Mouse (Mus musculus) neural tube, embryonic 15.5 days (tissue): Measurements from ENCODE around the gene Cdc34b. TPM values are rescaled to one million over a fixed set of nuclear protein-coding genes. Genes with fewer than 3 reads are reported as not detected.
"Not testable (repeated sequence)": the region's sequence is repeated elsewhere in the genome, so short reads cannot be mapped to it uniquely, and the experiment has no call there.

Experiments used
- ATAC-seq: fragments of 200-750 bp; cut with Nextera tagmentation; 2 replicates; pipeline ENCODE4 v1.8.0; 2017; ENCODE audit warnings: mild to moderate bottlenecking, moderate TSS enrichment, moderate library complexity; ENCODE audit not compliant: low FRiP score
- H3K27ac ChIP-seq: fragments of 300-500 bp; sonication (generic); replicated peaks from 2 replicates; pipeline ENCODE4 v1.5.1; 2015; ENCODE audit warnings: mild to moderate bottlenecking, inconsistent platforms
- H3K27me3 ChIP-seq: fragments of 300-500 bp; sonication (generic); replicated peaks from 2 replicates; pipeline ENCODE4 v1.6.1; 2015; ENCODE audit warnings: inconsistent platforms
- H3K36me3 ChIP-seq: fragments of 300-500 bp; sonication (generic); 2 replicates; pipeline ENCODE4 v1.6.1; 2015; ENCODE audit warnings: inconsistent platforms
- H3K4me1 ChIP-seq: fragments of 300-500 bp; sonication (generic); 2 replicates; pipeline ENCODE4 v1.6.1; 2015; ENCODE audit warnings: inconsistent platforms
- H3K4me2 ChIP-seq: fragments of 300-500 bp; sonication (generic); 2 replicates; pipeline ENCODE4 v1.6.1; 2015; ENCODE audit warnings: inconsistent platforms, mild to moderate bottlenecking, moderate library complexity
- H3K4me3 ChIP-seq: fragments of 300-500 bp; sonication (generic); replicated peaks from 2 replicates; pipeline ENCODE4 v1.5.1; 2015; ENCODE audit warnings: mild to moderate bottlenecking, inconsistent platforms
- H3K9ac ChIP-seq: fragments of 300-500 bp; sonication (generic); replicated peaks from 2 replicates; pipeline ENCODE4 v1.6.1; 2015; ENCODE audit warnings: mild to moderate bottlenecking, inconsistent platforms
- H3K9me3 ChIP-seq: fragments of 300-500 bp; sonication (generic); replicated peaks from 2 replicates; pipeline ENCODE4 v1.6.1; 2016; ENCODE audit warnings: inconsistent platforms
- WGBS: fragments of 180-500 bp; shearing (Covaris S2); methylation state at CpG from one replicate; pipeline ENCODE4 v1.1.7; 2015; ENCODE audit warnings: mixed read lengths; 5-methylcytosine and 5-hydroxymethylcytosine counted together
- polyA plus RNA-seq: library from polyadenylated mRNA; unstranded; fragments of >200 nt; fragmentation: Nextera tagmentation; extraction: Ambion mirVana; gene quantifications from 2 replicates; pipeline ENCODE4 v1.2.1, GENCODE M21; 2015

The Cdc34b gene
- not detected in 2 replicates for polyA plus RNA-seq

GRCm38 (mm10) chr11:94741732-94742272, at the start of gene Cdc34b:
Cdc34b (plus strand) TSS chr11:94741782.
- H3K4me1 ChIP-seq: no peaks in the 10 kb centered on the region
- H3K27ac ChIP-seq: no peak within 1 kb of the TSS
- no peaks in the 10 kb centered on the region for H3K27me3 ChIP-seq
- H3K4me3 ChIP-seq: no peak within 1 kb of the TSS
- H3K4me2 ChIP-seq: no peak within 1 kb of the TSS
- 83% methylated on average over 29 of the region's 29 CpGs for WGBS
- no peaks in the 10 kb centered on the region for H3K36me3 ChIP-seq
- H3K9me3 ChIP-seq: no peaks in the 10 kb centered on the region
- no peak for ATAC-seq
- no peak within 1 kb of the TSS for H3K9ac ChIP-seq

GRCm38 (mm10) chr11:94692502-94692901, 49.1 kb upstream of the Cdc34b start:
- not testable (repeated sequence) for H3K9me3 ChIP-seq, H3K27ac ChIP-seq, H3K4me2 ChIP-seq, H3K4me1 ChIP-seq, ATAC-seq, H3K27me3 ChIP-seq, H3K4me3 ChIP-seq, H3K9ac ChIP-seq, H3K36me3 ChIP-seq

GRCm38 (mm10) chr11:94695508-94695907, 46.1 kb upstream of the Cdc34b start:
- WGBS: 86% methylated on average over 6 of the region's 6 CpGs
- H3K9ac ChIP-seq: no peak overlapping the region
- no peaks in the 10 kb centered on the region for H3K36me3 ChIP-seq
- no peak overlapping the region for H3K4me3 ChIP-seq
- no peaks in the 10 kb centered on the region for H3K27me3 ChIP-seq
- H3K4me1 ChIP-seq: no peaks in the 10 kb centered on the region
- H3K9me3 ChIP-seq: no peaks in the 10 kb centered on the region
- no peak for ATAC-seq
- H3K4me2 ChIP-seq: no peak overlapping the region
- no peak overlapping the region for H3K27ac ChIP-seq

- no peak overlapping the region for H3K9ac ChIP-seq
- no peak overlapping the region for H3K4me3 ChIP-seq
- H3K36me3 ChIP-seq: no peaks in the 10 kb centered on the region
- WGBS: 98% methylated on average over 2 of the region's 2 CpGs
- no peak for ATAC-seq
- H3K27me3 ChIP-seq: no peaks in the 10 kb centered on the region
- no peak overlapping the region for H3K27ac ChIP-seq
- no peaks in the 10 kb centered on the region for H3K9me3 ChIP-seq
- no peak overlapping the region for H3K4me2 ChIP-seq
- H3K4me1 ChIP-seq: peaks cover 9% of the 10 kb centered on the region
Measured at GRCm38 (mm10) chr11:94697140-94697539, 44.4 kb upstream of the Cdc34b start.

GRCm38 (mm10) chr11:94697703-94698464, 43.7 kb upstream of the Cdc34b start:
- H3K4me3 ChIP-seq: no peak overlapping the region
- H3K36me3 ChIP-seq: no peaks in the 10 kb centered on the region
- no peak overlapping the region for H3K27ac ChIP-seq
- H3K27me3 ChIP-seq: no peaks in the 10 kb centered on the region
- no peak overlapping the region for H3K4me2 ChIP-seq
- H3K9me3 ChIP-seq: no peaks in the 10 kb centered on the region
- H3K4me1 ChIP-seq: peaks cover 9% of the 10 kb centered on the region
- H3K9ac ChIP-seq: no peak overlapping the region
- WGBS: 54% methylated on average over 13 of the region's 13 CpGs
- ATAC-seq: no peak

- Histone ChIP-seq H3K9ac (no peak overlapping the region), H3K27me3 (no peaks in the 10 kb centered on the region), H3K36me3 (no peaks in the 10 kb centered on the region), H3K9me3 (no peaks in the 10 kb centered on the region), H3K4me3 (no peak overlapping the region), H3K27ac (no peak overlapping the region), H3K4me2 (no peak overlapping the region), H3K4me1 (peaks cover 9% of the 10 kb centered on the region)
- whole genome bisulfite sequencing: 94% methylated on average over 3 of the region's 3 CpGs
- no peak for ATAC-seq
Measured at GRCm38 (mm10) chr11:94699399-94699798, 42.2 kb upstream of the Cdc34b start.

GRCm38 (mm10) chr11:94701401-94702215, 40.0 kb upstream of the Cdc34b start:
- no peak for ATAC-seq

GRCm38 (mm10) chr11:94702216-94702610, 39.4 kb upstream of the Cdc34b start:
- H3K9ac ChIP-seq: no peak overlapping the region
- no peak overlapping the region for H3K4me2 ChIP-seq
- no peak for ATAC-seq
- 54% methylated on average over 3 of the region's 3 CpGs for WGBS
- no peaks in the 10 kb centered on the region for H3K27me3 ChIP-seq
- H3K4me3 ChIP-seq: no peak overlapping the region
- H3K4me1 ChIP-seq: peaks cover 9% of the 10 kb centered on the region
- H3K27ac ChIP-seq: no peak overlapping the region
- H3K9me3 ChIP-seq: no peaks in the 10 kb centered on the region
- H3K36me3 ChIP-seq: no peaks in the 10 kb centered on the region

More at GRCm38 (mm10) chr11:94701401-94702215, 40.0 kb upstream of the Cdc34b start:
- H3K9ac ChIP-seq: 0 out of 2 replicates have a peak overlapping the region, but pooled peaks have one; percentile 7
- H3K27ac ChIP-seq: no peak overlapping the region
- peak overlapping the region; percentile 29 for H3K4me2 ChIP-seq
- H3K4me3 ChIP-seq: no peak overlapping the region
- no peaks in the 10 kb centered on the region for H3K27me3 ChIP-seq
- H3K9me3 ChIP-seq: no peaks in the 10 kb centered on the region
- WGBS: 43% methylated on average over 27 of the region's 27 CpGs
- H3K4me1 ChIP-seq: peaks cover 9% of the 10 kb centered on the region
- no peaks in the 10 kb centered on the region for H3K36me3 ChIP-seq

GRCm38 (mm10) chr11:94704020-94704419, 37.6 kb upstream of the Cdc34b start:
- Histone ChIP-seq H3K4me3 (no peak overlapping the region), H3K4me2 (no peak overlapping the region), H3K9me3 (no peaks in the 10 kb centered on the region), H3K36me3 (no peaks in the 10 kb centered on the region), H3K27me3 (no peaks in the 10 kb centered on the region), H3K4me1 (peaks cover 9% of the 10 kb centered on the region), H3K27ac (no peak overlapping the region), H3K9ac (no peak overlapping the region)
- 55% methylated on average over 7 of the region's 7 CpGs for WGBS
- ATAC-seq: no peak

- ATAC-seq: no peak
- H3K9me3 ChIP-seq: no peaks in the 10 kb centered on the region
- 80% methylated on average over 5 of the region's 5 CpGs for WGBS
Measured at GRCm38 (mm10) chr11:94704472-94704871, 37.1 kb upstream of the Cdc34b start, which contains the start of gene Gm11541. Gm11541 (minus strand) TSS chr11:94704499.

GRCm38 (mm10) chr11:94713246-94713860, 28.2 kb upstream of the Cdc34b start:
- Histone ChIP-seq H3K9ac (no peak overlapping the region), H3K36me3 (no peaks in the 10 kb centered on the region), H3K27me3 (no peaks in the 10 kb centered on the region; the same call in 1 of the 2 replicates), H3K4me2 (no peak overlapping the region), H3K9me3 (no peaks in the 10 kb centered on the region), H3K4me3 (no peak overlapping the region), H3K27ac (no peak overlapping the region), H3K4me1 (peaks cover 11% of the 10 kb centered on the region)
- 55% methylated on average over 11 of the region's 11 CpGs for WGBS
- no peak for ATAC-seq

More at GRCm38 (mm10) chr11:94704472-94704871, 37.1 kb upstream of the Cdc34b start, which contains the start of gene Gm11541:
- H3K4me2 ChIP-seq: no peak within 1 kb of the TSS
- no peaks in the 10 kb centered on the region for H3K27me3 ChIP-seq
- no peak within 1 kb of the TSS for H3K4me3 ChIP-seq
- no peak within 1 kb of the TSS for H3K9ac ChIP-seq
- H3K4me1 ChIP-seq: peaks cover 9% of the 10 kb centered on the region
- H3K27ac ChIP-seq: no peak within 1 kb of the TSS
- no peaks in the 10 kb centered on the region for H3K36me3 ChIP-seq
